ENCODE assay signal across 21 mouse cellular contexts in genomic region chr10:45344381-45344780, GRCm38 (mm10). TPM values are rescaled to one million over a fixed set of nuclear protein-coding genes. Genes with fewer than 3 reads are reported as not detected.
A peak's percentile ranks its signal among the peaks of the same experiment; 100 is the strongest.
DNase-seq lines count a peak whose midpoint lies in the region; ATAC-seq and TF ChIP-seq lines count a peak whose summit lies in the region.
"Had no signal": no experiment of that assay in that cellular context is flagged by ENCODE, and none has a peak within 500 bp of the region (broad histone marks: within the 10 kb centered on the region; RNA-seq: fewer than 3 reads in every experiment).

No protein-coding gene starts in this region.

- no peak overlapping the region for H3K4me3 ChIP-seq in gastrocnemius, adult 2 months
- H3K4me3 ChIP-seq in liver, embryonic 14.5 days (ENCODE audit: insufficient read depth in 1 of 2, low read depth in 2 of 2, low read length in 2 of 2), result no peak overlapping the region
- H3K4me3 ChIP-seq: embryonic facial prominence, embryonic 13.5 days; hindbrain, embryonic 12.5 days; megakaryocyte, embryonic 14.5 days; neural tube, embryonic 12.5 days had no signal

- H3K4me2 ChIP-seq in liver, embryonic 14.5 days (ENCODE audit: low read depth), result no peak overlapping the region
- H3K4me2 ChIP-seq: embryonic facial prominence, embryonic 13.5 days; hindbrain, embryonic 12.5 days; neural tube, embryonic 12.5 days had no signal

- ATAC-seq in liver, embryonic 14.5 days (ENCODE audit: insufficient read depth), result no peak
- ATAC-seq: forebrain, postnatal 0 days had no signal

- H3K4me1 ChIP-seq in liver, embryonic 14.5 days (replicated peaks; ENCODE audit: control insufficient read depth in 2 of 2, insufficient read depth in 2 of 2, low read length in 1 of 2), result no peaks in the 10 kb centered on the region; a peak in 1 of 4 replicates
- H3K4me1 ChIP-seq: embryonic facial prominence, embryonic 13.5 days; hindbrain, embryonic 12.5 days; megakaryocyte, embryonic 14.5 days; neural tube, embryonic 12.5 days had no signal

- H3K27me3 ChIP-seq in liver, embryonic 14.5 days (ENCODE audit: control insufficient read depth, insufficient read depth, low read length), result no peaks in the 10 kb centered on the region
- H3K27me3 ChIP-seq: embryonic facial prominence, embryonic 13.5 days; hindbrain, embryonic 12.5 days; neural tube, embryonic 12.5 days had no signal

- peak; percentile 48 for TF ChIP-seq CTCF in gastrocnemius, adult 2 months (IDR thresholded peaks at IDR 0.05)
- peak; percentile 47 for TF ChIP-seq CTCF in liver, embryonic 14.5 days (IDR thresholded peaks at IDR 0.05; ENCODE audit: low read depth)

- WGBS in liver, embryonic 14.5 days (ENCODE audit: insufficient replicate concordance), result 60% methylated on average over 4 of the region's 4 CpGs

- no peak overlapping the region for H3K27ac ChIP-seq in gastrocnemius, adult 2 months
- H3K27ac ChIP-seq in liver, embryonic 14.5 days, result no peak overlapping the region
- H3K27ac ChIP-seq: embryonic facial prominence, embryonic 13.5 days; hindbrain, embryonic 12.5 days; neural tube, embryonic 12.5 days had no signal

- no peak for DNase-seq in gastrocnemius, adult 2 months
- no peak for DNase-seq in gastrocnemius, adult 8-10 months (ENCODE audit: low spot score in 2 of 2)
- no peak for DNase-seq in liver, embryonic 14.5 days (ENCODE audit: low read depth in 3 of 3, low spot score in 3 of 3)
- DNase-seq in liver, result no peak
- peak; percentile 41 for DNase-seq in ES-CJ7 (ENCODE audit: low read depth, low spot score)
- peak; percentile 9 for DNase-seq in c-Kit-positive CD71-positive TER-119-positive erythroid progenitor cells, embryonic 14.5 days (ENCODE audit: low spot score)
- no peak for DNase-seq in right cerebral cortex, postnatal 14 days
- DNase-seq in kidney, postnatal 25 days, result no peak
- DNase-seq: adrenal gland, adult 2 months; cerebellum, adult 2 months; forebrain, postnatal 0 days; heart, postnatal 10 days; kidney, adult 11 months; kidney, postnatal 14 days; thymus, postnatal 25 days had no signal

- no peak overlapping the region for H3K9ac ChIP-seq in liver, embryonic 14.5 days (replicated peaks)
- H3K9ac ChIP-seq: embryonic facial prominence, embryonic 13.5 days; forebrain, postnatal 0 days; hindbrain, embryonic 12.5 days; neural tube, embryonic 12.5 days had no signal

- H3K9me3 ChIP-seq in liver, embryonic 14.5 days (ENCODE audit: control insufficient read depth, low read length), result no peaks in the 10 kb centered on the region
- H3K9me3 ChIP-seq: hindbrain, embryonic 12.5 days; neural tube, embryonic 12.5 days had no signal

- H3K36me3 ChIP-seq in liver, embryonic 14.5 days (replicated peaks; ENCODE audit: control insufficient read depth, insufficient read depth, low read depth), result no peaks in the 10 kb centered on the region
- H3K36me3 ChIP-seq: embryonic facial prominence, embryonic 13.5 days; hindbrain, embryonic 12.5 days; neural tube, embryonic 12.5 days had no signal

- intact Hi-C loops in gastrocnemius, adult 2 months (cut with DNase I), result no loop called here

- no peak for TF ChIP-seq EP300 in liver, embryonic 14.5 days (IDR thresholded peaks at IDR 0.05; ENCODE audit: low read depth)

RNA-seq across cellular contexts. Expression of gene Bves, which starts 8.8 kb away (rescaled TPM):
- 10 to 100 TPM; 36.3 to 41.6 TPM for total RNA-seq in gastrocnemius, adult 2 months (2021)
- total RNA-seq in gastrocnemius, adult 8-10 months (2022), result 10 to 100 TPM; 33.3 to 44.9 (median 39.0) TPM
- polyA plus RNA-seq in liver, embryonic 14.5 days (2012; rRNA removed), result 0.02 TPM in 2 replicates
- 0.09 TPM in 1 of 2 replicates, not detected in the other for polyA plus RNA-seq in liver, embryonic 14.5 days (2014; fragmentation: Nextera tagmentation; extraction: Ambion mirVana)
- total RNA-seq: common myeloid progenitor, adult 5-6 weeks; monocyte, adult 5-6 weeks had no signal

Comparison
In these comparisons a context has a peak if more than half of its experiments do, and no peak if none do; other contexts are left out.
1. DNase-seq: peak in ES-CJ7 (single experiment) and c-Kit-positive CD71-positive TER-119-positive erythroid progenitor cells, embryonic 14.5 days (single experiment); none in gastrocnemius, adult 2 months (single experiment), gastrocnemius, adult 8-10 months (0 of 2), liver, embryonic 14.5 days (0 of 3), liver (single experiment), right cerebral cortex, postnatal 14 days (single experiment) and kidney, postnatal 25 days (0 of 2).